Mouse (Mus musculus): ENCODE data around the gene Mvb12b. TPM values are rescaled to one million over a fixed set of nuclear protein-coding genes. Genes with fewer than 3 reads are reported as not detected.

Mvb12b gene
- polyA plus RNA-seq, 1 experiment from 2014 or later = 12.7 TPM

GRCm38 (mm10) chr2:33772439-33772838, 115.3 kb downstream of the Mvb12b start:
- no peak for ATAC-seq (replicated peaks; ENCODE audit: insufficient number of reproducible peaks, insufficient read depth, low FRiP score, low read depth)
- Histone ChIP-seq H3K9me3 (replicated peaks) (peaks cover 7% of the 10 kb centered on the region; the same call in 1 of the 2 replicates), H3K9ac (no peak overlapping the region), H3K4me2 (no peak overlapping the region), H3K27me3 (no peaks in the 10 kb centered on the region), H3K4me3 (no peak overlapping the region), H3K36me3 (peaks cover 8% of the 10 kb centered on the region), H3K27ac (no peak overlapping the region), H3K4me1 (replicated peaks) (peaks cover 24% of the 10 kb centered on the region)
- WGBS = 33% methylated on average over 9 of the region's 9 CpGs

- Histone ChIP-seq H3K4me3 (no peak overlapping the region), H3K4me1 (replicated peaks) (peaks cover 24% of the 10 kb centered on the region), H3K9ac (no peak overlapping the region), H3K9me3 (replicated peaks) (no peaks in the 10 kb centered on the region), H3K27ac (no peak overlapping the region), H3K4me2 (no peak overlapping the region), H3K36me3 (no peaks in the 10 kb centered on the region), H3K27me3 (no peaks in the 10 kb centered on the region)
- 87% methylated on average over 10 of the region's 10 CpGs for WGBS
- ATAC-seq (replicated peaks; ENCODE audit: insufficient number of reproducible peaks, insufficient read depth, low FRiP score, low read depth) = no peak
These were observed 116.4 kb downstream of the Mvb12b start for GRCm38 (mm10) chr2:33771388-33771787.

GRCm38 (mm10) chr2:33770526-33771130, 117.1 kb downstream of the Mvb12b start:
- Histone ChIP-seq H3K4me2 (no peak overlapping the region), H3K4me3 (no peak overlapping the region), H3K4me1 (replicated peaks) (peaks cover 24% of the 10 kb centered on the region), H3K9ac (no peak overlapping the region), H3K9me3 (replicated peaks) (no peaks in the 10 kb centered on the region), H3K27me3 (no peaks in the 10 kb centered on the region), H3K27ac (no peak overlapping the region), H3K36me3 (no peaks in the 10 kb centered on the region)
- no peak for ATAC-seq (replicated peaks; ENCODE audit: insufficient number of reproducible peaks, insufficient read depth, low FRiP score, low read depth)
- 85% methylated on average over 4 of the region's 4 CpGs for WGBS

- 68% methylated on average over 7 of the region's 8 CpGs for WGBS
- H3K4me1 ChIP-seq (replicated peaks) = no peaks in the 10 kb centered on the region
- 0 out of 2 replicates have a peak, but pooled peaks cover 2% of the 10 kb centered on the region for H3K36me3 ChIP-seq
- ATAC-seq (replicated peaks; ENCODE audit: insufficient number of reproducible peaks, insufficient read depth, low FRiP score, low read depth) = no peak
- H3K4me3 ChIP-seq = no peak overlapping the region
- H3K27me3 ChIP-seq = no peaks in the 10 kb centered on the region
- H3K9ac ChIP-seq = no peak overlapping the region
- H3K27ac ChIP-seq = no peak overlapping the region
- H3K9me3 ChIP-seq (replicated peaks) = no peaks in the 10 kb centered on the region
- no peak overlapping the region for H3K4me2 ChIP-seq
These were observed 123.3 kb downstream of the Mvb12b start for GRCm38 (mm10) chr2:33764476-33764875.

GRCm38 (mm10) chr2:33762210-33762609, 125.5 kb downstream of the Mvb12b start:
- WGBS = 48% methylated on average over 6 of the region's 6 CpGs
- H3K4me2 ChIP-seq = no peak overlapping the region
- ATAC-seq (replicated peaks; ENCODE audit: insufficient number of reproducible peaks, insufficient read depth, low FRiP score, low read depth) = no peak

GRCm38 (mm10) chr2:33760571-33760991, 127.2 kb downstream of the Mvb12b start:
- H3K36me3 ChIP-seq = 0 out of 2 replicates have a peak, but pooled peaks cover 2% of the 10 kb centered on the region
- no peak for ATAC-seq (replicated peaks; ENCODE audit: insufficient number of reproducible peaks, insufficient read depth, low FRiP score, low read depth)
- no peak overlapping the region for H3K4me2 ChIP-seq
- H3K27me3 ChIP-seq = no peaks in the 10 kb centered on the region
- H3K4me1 ChIP-seq (replicated peaks) = peaks cover 6% of the 10 kb centered on the region
- 73% methylated on average over 13 of the region's 13 CpGs for WGBS
- H3K27ac ChIP-seq = no peak overlapping the region
- no peak overlapping the region for H3K9ac ChIP-seq
- H3K9me3 ChIP-seq (replicated peaks) = no peaks in the 10 kb centered on the region
- H3K4me3 ChIP-seq = no peak overlapping the region

More at GRCm38 (mm10) chr2:33762210-33762609, 125.5 kb downstream of the Mvb12b start:
- Histone ChIP-seq H3K27me3 (no peaks in the 10 kb centered on the region), H3K36me3 (0 out of 2 replicates have a peak, but pooled peaks cover 2% of the 10 kb centered on the region), H3K9me3 (replicated peaks) (no peaks in the 10 kb centered on the region), H3K9ac (no peak overlapping the region), H3K4me1 (replicated peaks) (no peaks in the 10 kb centered on the region), H3K4me3 (no peak overlapping the region), H3K27ac (no peak overlapping the region)

GRCm38 (mm10) chr2:33759447-33759846, 128.3 kb downstream of the Mvb12b start:
- Histone ChIP-seq H3K4me2 (no peak overlapping the region), H3K4me1 (replicated peaks) (peaks cover 18% of the 10 kb centered on the region), H3K36me3 (0 out of 2 replicates have a peak, but pooled peaks cover 2% of the 10 kb centered on the region), H3K9me3 (replicated peaks) (no peaks in the 10 kb centered on the region), H3K4me3 (no peak overlapping the region), H3K27ac (no peak overlapping the region), H3K9ac (no peak overlapping the region), H3K27me3 (no peaks in the 10 kb centered on the region)
- 79% methylated on average over 10 of the region's 10 CpGs for WGBS
- no peak for ATAC-seq (replicated peaks; ENCODE audit: insufficient number of reproducible peaks, insufficient read depth, low FRiP score, low read depth)

- Histone ChIP-seq H3K36me3 (no peaks in the 10 kb centered on the region), H3K27ac (peak overlapping the region; percentile 83), H3K4me1 (replicated peaks) (peaks cover 36% of the 10 kb centered on the region), H3K9me3 (replicated peaks) (no peaks in the 10 kb centered on the region), H3K27me3 (no peaks in the 10 kb centered on the region), H3K4me3 (no peak overlapping the region), H3K9ac (no peak overlapping the region), H3K4me2 (no peak overlapping the region)
- no peak; the same call in 1 of the 2 replicates for ATAC-seq (replicated peaks; ENCODE audit: insufficient number of reproducible peaks, insufficient read depth, low FRiP score, low read depth)
- WGBS = 47% methylated on average over 6 of the region's 6 CpGs
These were observed 132.1 kb downstream of the Mvb12b start for GRCm38 (mm10) chr2:33755633-33756020.

GRCm38 (mm10) chr2:33754980-33755632, 132.6 kb downstream of the Mvb12b start:
- Histone ChIP-seq H3K4me3 (no peak overlapping the region), H3K9ac (no peak overlapping the region), H3K4me2 (no peak overlapping the region), H3K9me3 (replicated peaks) (no peaks in the 10 kb centered on the region), H3K4me1 (replicated peaks) (peaks cover 36% of the 10 kb centered on the region), H3K27me3 (no peaks in the 10 kb centered on the region), H3K36me3 (no peaks in the 10 kb centered on the region), H3K27ac (peak overlapping the region; percentile 83)
- no peak for ATAC-seq (replicated peaks; ENCODE audit: insufficient number of reproducible peaks, insufficient read depth, low FRiP score, low read depth)
- WGBS = 46% methylated on average over 7 of the region's 7 CpGs

GRCm38 (mm10) chr2:33754317-33754633, 133.5 kb downstream of the Mvb12b start:
- ATAC-seq (replicated peaks; ENCODE audit: insufficient number of reproducible peaks, insufficient read depth, low FRiP score, low read depth) = 0 out of 2 replicates have a peak, but pooled peaks have one; percentile 0
- peak overlapping the region; percentile 36 for H3K4me2 ChIP-seq
- H3K9ac ChIP-seq = no peak overlapping the region
- no peaks in the 10 kb centered on the region for H3K9me3 ChIP-seq (replicated peaks)
- H3K4me3 ChIP-seq = no peak overlapping the region
- H3K27me3 ChIP-seq = no peaks in the 10 kb centered on the region
- 79% methylated on average over 3 of the region's 3 CpGs for WGBS
- peaks cover 3% of the 10 kb centered on the region; the same call in 1 of the 2 replicates for H3K36me3 ChIP-seq
- peak overlapping the region; percentile 83 for H3K27ac ChIP-seq
- H3K4me1 ChIP-seq (replicated peaks) = peaks cover 36% of the 10 kb centered on the region

GRCm38 (mm10) chr2:33753630-33754316, 134.0 kb downstream of the Mvb12b start:
- H3K9ac ChIP-seq = 0 out of 2 replicates have a peak overlapping the region, but pooled peaks have one; percentile 2
- H3K4me1 ChIP-seq (replicated peaks) = peaks cover 36% of the 10 kb centered on the region
- H3K27me3 ChIP-seq = no peaks in the 10 kb centered on the region
- H3K4me2 ChIP-seq = peak overlapping the region; percentile 36
- H3K36me3 ChIP-seq = peaks cover 3% of the 10 kb centered on the region; the same call in 1 of the 2 replicates
- no peaks in the 10 kb centered on the region for H3K9me3 ChIP-seq (replicated peaks)
- ATAC-seq (replicated peaks; ENCODE audit: insufficient number of reproducible peaks, insufficient read depth, low FRiP score, low read depth) = peak; percentile 86
- no peak overlapping the region for H3K4me3 ChIP-seq
- WGBS = 22% methylated on average over 15 of the region's 15 CpGs
- H3K27ac ChIP-seq = peak overlapping the region; percentile 83

Data from heart, embryonic 15.5 days (tissue).